Mouse (Mus musculus) forebrain, embryonic 13.5 days (tissue): ENCODE data around the gene Mynn. TPM values are rescaled to one million over a fixed set of nuclear protein-coding genes. Genes with fewer than 3 reads are reported as not detected.

Experiments used
- ATAC-seq: fragments of 200-750 bp; cut with Nextera tagmentation; 2 replicates; pipeline ENCODE4 v1.8.0; 2017
- H3K27ac ChIP-seq: fragments of 300-500 bp; sonication (generic); 2 replicates; pipeline ENCODE4 v1.5.1; 2015; ENCODE audit warnings: inconsistent platforms, mild to moderate bottlenecking, moderate library complexity
- H3K27me3 ChIP-seq: fragments of 300-500 bp; sonication (generic); 2 replicates; pipeline ENCODE4 v1.6.1; 2015; ENCODE audit warnings: mild to moderate bottlenecking, inconsistent platforms
- H3K36me3 ChIP-seq: fragments of 300-500 bp; sonication (generic); 2 replicates; pipeline ENCODE4 v1.6.1; 2015; ENCODE audit warnings: mild to moderate bottlenecking, inconsistent platforms; ENCODE audit not compliant: poor library complexity, severe bottlenecking
- H3K4me1 ChIP-seq: fragments of 300-500 bp; sonication (generic); 2 replicates; pipeline ENCODE4 v1.6.1; 2015; ENCODE audit warnings: inconsistent platforms
- H3K4me2 ChIP-seq: fragments of 300-500 bp; sonication (generic); 2 replicates; pipeline ENCODE4 v1.6.1; 2015; ENCODE audit warnings: inconsistent platforms, mild to moderate bottlenecking, moderate library complexity
- H3K4me3 ChIP-seq: fragments of 300-500 bp; sonication (generic); 2 replicates; pipeline ENCODE4 v1.5.1; 2015; ENCODE audit warnings: mild to moderate bottlenecking, inconsistent platforms
- H3K9ac ChIP-seq: fragments of 300-500 bp; sonication (generic); 2 replicates; pipeline ENCODE4 v1.6.1; 2015; ENCODE audit warnings: mild to moderate bottlenecking, inconsistent platforms
- H3K9me3 ChIP-seq: fragments of 300-500 bp; sonication (generic); replicated peaks from 2 replicates; pipeline ENCODE4 v1.6.1; 2016; ENCODE audit warnings: inconsistent platforms
- WGBS: fragments of 180-500 bp; shearing (Covaris S2); methylation state at CpG from one replicate; pipeline ENCODE4 v1.1.7; 2015; 5-methylcytosine and 5-hydroxymethylcytosine counted together
- polyA plus RNA-seq: library from polyadenylated mRNA; unstranded; fragments of >200 nt; fragmentation: Nextera tagmentation; extraction: Ambion mirVana; gene quantifications from 2 replicates; pipeline ENCODE4 v1.2.1, GENCODE M21; 2015

Gene Mynn
- polyA plus RNA-seq, 1 experiment from 2014 or later = 34.1 TPM

DNA sequence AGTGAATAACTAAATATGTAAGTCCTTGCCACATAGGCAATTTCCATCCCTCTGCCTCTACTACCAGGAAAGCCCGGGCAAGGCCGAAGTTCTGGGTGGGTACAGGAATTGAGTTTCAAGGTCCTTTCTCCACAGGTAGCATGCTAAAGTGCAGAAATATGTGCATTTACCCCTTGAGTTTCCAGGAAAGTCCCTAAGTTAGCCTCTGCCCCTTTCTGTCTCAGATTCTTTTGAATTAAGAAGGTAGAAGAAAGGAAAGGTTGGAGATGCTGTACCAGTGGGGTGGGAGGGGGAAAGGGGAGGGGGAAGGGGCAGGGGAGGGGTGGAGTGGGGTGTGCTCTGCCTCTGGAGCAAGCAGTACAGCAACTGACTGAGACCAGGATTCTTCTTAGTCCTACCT lies 46.6 kb downstream of the Mynn start:
- Histone ChIP-seq H3K9ac (no peak overlapping the region), H3K4me1 (peaks cover 18% of the 10 kb centered on the region), H3K36me3 (no peaks in the 10 kb centered on the region), H3K9me3 (no peaks in the 10 kb centered on the region), H3K4me2 (no peak overlapping the region), H3K4me3 (no peak overlapping the region), H3K27me3 (peaks cover 40% of the 10 kb centered on the region), H3K27ac (no peak overlapping the region)
- ATAC-seq = no peak
- 89% methylated on average over 2 of the region's 2 CpGs for WGBS

DNA sequence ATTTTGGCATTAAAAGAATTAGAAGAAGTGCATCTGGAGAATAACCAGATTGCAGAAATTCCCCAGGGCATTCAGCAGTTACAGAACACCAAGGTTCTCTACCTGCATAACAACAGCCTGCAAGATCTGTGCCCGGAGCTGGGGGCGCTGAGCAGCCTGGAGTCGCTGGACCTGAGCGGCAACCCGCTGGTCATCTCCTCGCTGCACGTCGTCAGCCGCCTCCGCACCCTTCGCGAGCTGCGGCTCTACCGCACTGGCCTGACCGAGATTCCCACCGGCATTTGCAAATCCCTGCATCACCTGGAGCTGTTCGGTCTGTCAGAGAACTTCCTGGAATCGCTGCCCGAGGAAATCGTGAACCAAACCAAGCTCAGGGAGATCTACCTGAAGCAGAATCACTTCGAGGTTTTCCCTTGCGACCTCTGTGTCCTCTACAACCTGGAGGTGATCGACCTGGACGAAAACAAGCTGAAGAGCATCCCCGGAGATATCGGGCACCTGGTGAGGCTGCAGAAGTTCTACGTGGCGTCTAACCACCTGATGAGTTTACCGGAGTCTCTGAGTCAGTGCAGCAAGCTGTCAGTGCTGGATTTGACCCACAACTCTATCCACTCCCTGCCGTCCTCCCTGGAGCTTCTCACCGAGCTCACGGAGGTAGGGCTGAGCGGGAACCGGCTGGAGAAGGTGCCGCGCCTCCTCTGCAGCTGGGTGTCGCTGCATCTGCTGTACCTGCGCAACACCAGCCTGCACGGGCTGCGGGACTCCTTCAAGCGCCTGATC lies 48.4 kb downstream of the Mynn start:
- Histone ChIP-seq H3K9me3 (no peaks in the 10 kb centered on the region), H3K27me3 (peaks cover 40% of the 10 kb centered on the region), H3K27ac (no peak overlapping the region), H3K4me1 (peaks cover 18% of the 10 kb centered on the region), H3K4me3 (peak overlapping the region; percentile 42), H3K4me2 (peak overlapping the region; percentile 76), H3K9ac (peak overlapping the region; percentile 51), H3K36me3 (no peaks in the 10 kb centered on the region)
- peak; percentile 71 for ATAC-seq
- 1% methylated on average over 41 of the region's 41 CpGs for WGBS

DNA sequence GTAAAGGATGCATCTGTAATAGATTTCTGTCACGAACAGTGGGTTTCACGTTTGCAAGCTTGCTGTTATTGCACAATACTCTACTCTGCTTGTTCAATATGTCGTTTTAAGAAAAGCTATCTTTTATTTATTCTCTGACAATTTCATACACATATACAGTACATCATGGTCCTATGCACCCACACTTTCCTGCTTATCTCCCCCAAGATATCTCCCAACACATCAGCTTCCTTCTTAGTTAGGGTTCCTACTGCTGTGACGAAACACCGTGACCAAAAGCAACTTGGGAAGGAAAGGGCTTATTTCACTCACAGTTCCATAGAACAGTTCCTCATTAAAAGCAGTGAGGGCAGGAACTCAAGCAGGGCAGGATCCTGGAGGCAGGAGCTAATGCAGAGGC lies 54.1 kb downstream of the Mynn start:
- Histone ChIP-seq H3K4me1 (no peaks in the 10 kb centered on the region), H3K9ac (no peak overlapping the region), H3K36me3 (no peaks in the 10 kb centered on the region), H3K4me3 (no peak overlapping the region), H3K27me3 (peaks cover 8% of the 10 kb centered on the region; the same call in 1 of the 2 replicates), H3K9me3 (no peaks in the 10 kb centered on the region), H3K27ac (no peak overlapping the region), H3K4me2 (no peak overlapping the region)
- WGBS = 88% methylated on average over 5 of the region's 5 CpGs
- no peak for ATAC-seq

DNA sequence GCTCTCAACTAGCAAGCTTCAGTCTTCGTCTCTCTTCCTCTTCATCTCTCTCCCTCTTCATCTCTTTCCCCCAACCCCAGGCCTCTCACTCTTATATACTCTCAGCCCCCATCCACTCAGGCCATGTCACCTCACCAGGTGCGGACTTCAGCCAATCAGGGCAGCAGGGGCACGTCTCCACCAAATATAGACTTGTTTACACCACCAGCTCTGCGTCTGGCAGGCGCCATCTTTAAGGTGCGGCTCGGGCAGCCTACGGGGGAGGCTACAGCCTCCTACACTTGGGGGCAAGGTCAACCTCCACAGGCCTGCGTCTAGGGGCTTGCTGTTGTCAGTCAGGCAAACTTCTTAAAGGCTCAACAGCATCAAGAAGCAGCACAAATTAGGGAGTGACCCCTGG lies 56.6 kb downstream of the Mynn start:
- Histone ChIP-seq H3K4me1 (no peaks in the 10 kb centered on the region), H3K9ac (no peak overlapping the region), H3K4me3 (no peak overlapping the region), H3K4me2 (no peak overlapping the region), H3K9me3 (no peaks in the 10 kb centered on the region), H3K27ac (no peak overlapping the region), H3K27me3 (no peaks in the 10 kb centered on the region), H3K36me3 (no peaks in the 10 kb centered on the region)
- ATAC-seq = no peak
- WGBS = 90% methylated on average over 9 of the region's 9 CpGs

Other genes starting within 250 kb of the Mynn start
- gene Mecom, start 54.1 kb upstream of the Mynn start, polyA plus RNA-seq = 3.7 and 5.0 TPM in 2 replicates
- 0.08 and 0.14 TPM in 2 replicates for gene Actrt3, start 2.1 kb upstream of the Mynn start, polyA plus RNA-seq
- gene Lrriq4, start 42.4 kb downstream of the Mynn start, polyA plus RNA-seq = not detected in 2 replicates
- gene Lrrc34, start 45.8 kb downstream of the Mynn start, polyA plus RNA-seq = 1.0 and 1.5 TPM in 2 replicates
- gene Lrrc31, start 97.8 kb downstream of the Mynn start, polyA plus RNA-seq = not detected in 2 replicates
- gene Samd7, start 144.2 kb downstream of the Mynn start, polyA plus RNA-seq = not detected in 2 replicates
- gene Sec62, start 190.8 kb downstream of the Mynn start, polyA plus RNA-seq = 74.6 and 94.8 TPM in 2 replicates